Mouse (Mus musculus): Measurements from ENCODE around the gene Imp4. TPM values are rescaled to one million over a fixed set of nuclear protein-coding genes. Genes with fewer than 3 reads are reported as not detected.
A peak's percentile ranks its signal among the peaks of the same experiment; 100 is the strongest.
"Not testable (repeated sequence)": the region's sequence is repeated elsewhere in the genome, so short reads cannot be mapped to it uniquely, and the experiment has no call there.

Gene Imp4
- polyA plus RNA-seq, 1 experiment: 74.7 TPM

GRCm38 (mm10) chr1:34436374-34436773 is 3.3 kb upstream of the Imp4 start:
- DNase-seq: no peak
- no peaks in the 10 kb centered on the region for H3K36me3 ChIP-seq (ENCODE audit: control insufficient read depth, insufficient read depth, low read length)
- H3K27ac ChIP-seq (ENCODE audit: control insufficient read depth, insufficient read depth, low read length): no peak overlapping the region
- H3K4me3 ChIP-seq (ENCODE audit: control insufficient read depth, insufficient read depth, low read length): no peak overlapping the region
- no peak for TF ChIP-seq POLR2A (IDR thresholded peaks at IDR 0.05; ENCODE audit: control insufficient read depth, extremely low read depth, insufficient read depth, low read length, poor library complexity)
- no peak for TF ChIP-seq CTCF (IDR thresholded peaks at IDR 0.05; ENCODE audit: borderline replicate concordance, control insufficient read depth, extremely low read depth, insufficient read depth, low read length, poor library complexity)
- H3K27me3 ChIP-seq (ENCODE audit: control insufficient read depth, insufficient read depth, low read length): no peaks in the 10 kb centered on the region
- WGBS: 99% methylated on average over 3 of the region's 3 CpGs
- peaks cover 6% of the 10 kb centered on the region for H3K4me1 ChIP-seq (replicated peaks; ENCODE audit: control insufficient read depth, insufficient read depth, low read length)

GRCm38 (mm10) chr1:34437366-34437765 is 2.3 kb upstream of the Imp4 start:
- H3K27ac ChIP-seq (ENCODE audit: control insufficient read depth, insufficient read depth, low read length); H3K36me3 ChIP-seq (ENCODE audit: control insufficient read depth, insufficient read depth, low read length); DNase-seq; H3K27me3 ChIP-seq (ENCODE audit: control insufficient read depth, insufficient read depth, low read length); H3K4me3 ChIP-seq (ENCODE audit: control insufficient read depth, insufficient read depth, low read length); H3K4me1 ChIP-seq (replicated peaks; ENCODE audit: control insufficient read depth, insufficient read depth, low read length): not testable (repeated sequence)
- WGBS: 98% methylated on average over 8 of the region's 8 CpGs

GRCm38 (mm10) chr1:34438381-34439051 is 1.1 kb upstream of the Imp4 start:
- 55% methylated on average over 16 of the region's 20 CpGs for WGBS
- TF ChIP-seq CTCF (IDR thresholded peaks at IDR 0.05; ENCODE audit: borderline replicate concordance, control insufficient read depth, extremely low read depth, insufficient read depth, low read length, poor library complexity) (no peak), POLR2A (IDR thresholded peaks at IDR 0.05; ENCODE audit: control insufficient read depth, extremely low read depth, insufficient read depth, low read length, poor library complexity) (no peak)
- Histone ChIP-seq H3K4me1 (replicated peaks; ENCODE audit: control insufficient read depth, insufficient read depth, low read length) (peaks cover 6% of the 10 kb centered on the region), H3K27me3 (ENCODE audit: control insufficient read depth, insufficient read depth, low read length) (no peaks in the 10 kb centered on the region), H3K36me3 (ENCODE audit: control insufficient read depth, insufficient read depth, low read length) (peaks cover 9% of the 10 kb centered on the region), H3K27ac (ENCODE audit: control insufficient read depth, insufficient read depth, low read length) (no peak overlapping the region), H3K4me3 (ENCODE audit: control insufficient read depth, insufficient read depth, low read length) (peak overlapping the region; percentile 74)
- no peak for DNase-seq

- H3K36me3 ChIP-seq (ENCODE audit: control insufficient read depth, insufficient read depth, low read length): peaks cover 25% of the 10 kb centered on the region
- TF ChIP-seq POLR2A (IDR thresholded peaks at IDR 0.05; ENCODE audit: control insufficient read depth, extremely low read depth, insufficient read depth, low read length, poor library complexity) (no peak), CTCF (IDR thresholded peaks at IDR 0.05; ENCODE audit: borderline replicate concordance, control insufficient read depth, extremely low read depth, insufficient read depth, low read length, poor library complexity) (peak; percentile 66; the same call in 1 of the 2 replicates)
- 7% methylated on average over 31 of the region's 31 CpGs for WGBS
Observed at GRCm38 (mm10) chr1:34439961-34440630, 445 bp downstream of the Imp4 start.

GRCm38 (mm10) chr1:34443124-34443523 is 3.5 kb downstream of the Imp4 start:
- H3K27me3 ChIP-seq (ENCODE audit: control insufficient read depth, insufficient read depth, low read length): no peaks in the 10 kb centered on the region
- H3K4me1 ChIP-seq (replicated peaks; ENCODE audit: control insufficient read depth, insufficient read depth, low read length): peaks cover 3% of the 10 kb centered on the region
- H3K27ac ChIP-seq (ENCODE audit: control insufficient read depth, insufficient read depth, low read length): no peak overlapping the region
- 94% methylated on average over 6 of the region's 6 CpGs for WGBS
- H3K36me3 ChIP-seq (ENCODE audit: control insufficient read depth, insufficient read depth, low read length): peaks cover 30% of the 10 kb centered on the region
- no peak for DNase-seq
- TF ChIP-seq CTCF (IDR thresholded peaks at IDR 0.05; ENCODE audit: borderline replicate concordance, control insufficient read depth, extremely low read depth, insufficient read depth, low read length, poor library complexity) (no peak), POLR2A (IDR thresholded peaks at IDR 0.05; ENCODE audit: control insufficient read depth, extremely low read depth, insufficient read depth, low read length, poor library complexity) (no peak)
- no peak overlapping the region for H3K4me3 ChIP-seq (ENCODE audit: control insufficient read depth, insufficient read depth, low read length)

More at GRCm38 (mm10) chr1:34439961-34440630, 445 bp downstream of the Imp4 start:
- DNase-seq: no peak
- Histone ChIP-seq H3K27me3 (ENCODE audit: control insufficient read depth, insufficient read depth, low read length) (no peaks in the 10 kb centered on the region), H3K4me1 (replicated peaks; ENCODE audit: control insufficient read depth, insufficient read depth, low read length) (peaks cover 3% of the 10 kb centered on the region), H3K4me3 (ENCODE audit: control insufficient read depth, insufficient read depth, low read length) (peak overlapping the region; percentile 85), H3K27ac (ENCODE audit: control insufficient read depth, insufficient read depth, low read length) (peak overlapping the region; percentile 25; the same call in 1 of the 2 replicates)

- WGBS: 49% methylated on average over 8 of the region's 8 CpGs
- TF ChIP-seq CTCF (IDR thresholded peaks at IDR 0.05; ENCODE audit: borderline replicate concordance, control insufficient read depth, extremely low read depth, insufficient read depth, low read length, poor library complexity) (no peak), POLR2A (IDR thresholded peaks at IDR 0.05; ENCODE audit: control insufficient read depth, extremely low read depth, insufficient read depth, low read length, poor library complexity) (no peak)
- Histone ChIP-seq H3K4me1 (replicated peaks; ENCODE audit: control insufficient read depth, insufficient read depth, low read length) (peaks cover 4% of the 10 kb centered on the region; the same call in 1 of the 2 replicates), H3K27me3 (ENCODE audit: control insufficient read depth, insufficient read depth, low read length) (no peaks in the 10 kb centered on the region; the same call in 1 of the 2 replicates), H3K27ac (ENCODE audit: control insufficient read depth, insufficient read depth, low read length) (no peak overlapping the region), H3K36me3 (ENCODE audit: control insufficient read depth, insufficient read depth, low read length) (no peaks in the 10 kb centered on the region), H3K4me3 (ENCODE audit: control insufficient read depth, insufficient read depth, low read length) (no peak overlapping the region)
- no peak for DNase-seq
Observed at GRCm38 (mm10) chr1:34458431-34458830, 18.8 kb downstream of the Imp4 start.
